Mouse (Mus musculus): ENCODE measurements around the gene Irf2. TPM values are rescaled to one million over a fixed set of nuclear protein-coding genes. Genes with fewer than 3 reads are reported as not detected.

The Irf2 gene
- polyA plus RNA-seq, 1 experiment from 2014 or later, result 27.0 TPM

DNA sequence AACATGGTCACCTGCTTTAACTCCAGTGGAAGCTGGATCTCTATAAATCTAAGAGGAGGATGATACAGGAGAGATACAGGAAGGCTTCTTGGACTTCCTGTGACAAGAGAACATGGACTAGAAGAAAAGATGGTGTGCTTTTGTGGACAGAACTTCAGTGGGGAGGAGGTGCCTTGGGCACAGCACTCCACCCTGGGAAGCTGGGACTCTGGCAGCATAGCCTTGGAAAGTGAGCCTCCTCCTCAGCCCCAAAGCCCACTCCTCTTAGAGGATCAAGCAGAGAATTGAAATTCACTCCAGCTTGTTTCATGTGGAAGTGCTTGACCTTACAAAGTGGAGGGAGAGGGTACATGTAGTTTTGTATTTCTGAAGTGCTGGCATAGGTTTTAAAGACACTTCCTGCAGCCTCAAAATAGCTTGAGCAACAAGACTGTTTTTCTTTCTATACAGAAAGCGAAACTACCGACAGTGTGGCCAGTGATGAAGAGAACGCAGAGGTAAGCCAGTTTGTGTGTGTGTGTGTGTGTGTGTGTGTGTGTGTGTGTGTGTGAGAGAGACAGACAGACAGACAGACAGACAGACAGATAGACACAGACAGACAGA, 104.9 kb downstream of the Irf2 start:
- H3K27me3 ChIP-seq (ENCODE audit: control insufficient read depth, insufficient read depth, low read length), result no peaks in the 10 kb centered on the region
- no peak overlapping the region for H3K9ac ChIP-seq (ENCODE audit: low read length)
- no peak for ATAC-seq (ENCODE audit: low FRiP score, low TSS enrichment)
- H3K4me1 ChIP-seq (replicated peaks; ENCODE audit: control insufficient read depth, insufficient read depth), result peaks cover 4% of the 10 kb centered on the region; the same call in 1 of the 2 replicates
- H3K4me3 ChIP-seq (ENCODE audit: low read depth, low read length), result no peak overlapping the region
- peaks cover 7% of the 10 kb centered on the region; the same call in 1 of the 2 replicates for H3K36me3 ChIP-seq (ENCODE audit: control insufficient read depth, insufficient read depth, low read length)
- H3K4me2 ChIP-seq (replicated peaks; ENCODE audit: low read depth), result no peak overlapping the region
- peak overlapping the region; percentile 92 for H3K27ac ChIP-seq (replicated peaks)
- TF ChIP-seq EP300 (optimal IDR thresholded peaks at IDR 0.05) (no peak), CTCF (IDR thresholded peaks at IDR 0.05; ENCODE audit: low read depth) (no peak)
- DNase-seq (ENCODE audit: low spot score), result no peak
- 67% methylated on average over 3 of the region's 3 CpGs for WGBS
- no peaks in the 10 kb centered on the region for H3K9me3 ChIP-seq (ENCODE audit: control insufficient read depth, low read length)

DNA sequence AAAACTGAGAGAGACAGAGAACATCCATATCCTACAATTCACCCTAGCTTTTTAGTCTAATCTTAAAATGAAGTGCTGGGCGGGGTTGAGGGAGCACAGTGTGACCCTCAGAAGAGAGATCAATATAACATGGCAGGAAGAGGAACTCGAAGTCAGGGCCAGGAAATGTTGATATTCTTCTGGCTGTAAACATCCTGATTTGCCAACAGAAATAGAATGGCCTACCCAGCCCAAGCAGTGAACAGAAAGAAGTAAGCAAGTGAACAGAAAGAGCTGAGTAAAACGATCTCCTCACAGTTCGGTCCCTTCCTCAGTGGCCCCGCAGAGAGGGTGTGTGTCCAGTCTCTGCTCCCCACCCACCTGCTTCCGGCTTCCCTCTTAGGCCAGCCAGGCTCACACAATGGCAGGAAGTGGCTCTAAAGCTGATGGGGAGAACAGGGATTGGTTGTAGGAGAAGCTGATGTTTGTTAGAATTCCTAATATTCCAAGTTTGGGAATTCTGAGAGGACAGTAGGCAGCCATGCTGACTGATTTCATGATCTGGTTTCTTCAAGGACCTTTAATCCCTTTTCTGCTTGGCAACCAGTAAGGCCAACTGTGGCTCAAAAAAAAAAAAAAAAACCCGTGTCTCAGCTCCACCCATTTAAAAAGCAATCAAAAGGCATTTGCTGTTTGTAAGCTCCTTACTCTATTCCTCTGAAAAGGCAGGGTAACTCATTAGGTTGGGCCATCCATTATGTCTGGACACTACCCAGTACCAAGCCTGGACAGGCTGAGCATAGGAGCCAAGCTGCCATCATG, 105.6 kb downstream of the Irf2 start:
- H3K4me2 ChIP-seq (replicated peaks; ENCODE audit: low read depth), result no peak overlapping the region
- H3K4me1 ChIP-seq (replicated peaks; ENCODE audit: control insufficient read depth, insufficient read depth), result peaks cover 4% of the 10 kb centered on the region; the same call in 1 of the 2 replicates
- H3K9ac ChIP-seq (ENCODE audit: low read length), result no peak overlapping the region
- no peak for DNase-seq (ENCODE audit: low spot score)
- no peak for ATAC-seq (ENCODE audit: low FRiP score, low TSS enrichment)
- peaks cover 7% of the 10 kb centered on the region; the same call in 1 of the 2 replicates for H3K36me3 ChIP-seq (ENCODE audit: control insufficient read depth, insufficient read depth, low read length)
- H3K9me3 ChIP-seq (ENCODE audit: control insufficient read depth, low read length), result no peaks in the 10 kb centered on the region
- H3K4me3 ChIP-seq (ENCODE audit: low read depth, low read length), result no peak overlapping the region
- WGBS, result 38% methylated on average over 7 of the region's 7 CpGs
- H3K27me3 ChIP-seq (ENCODE audit: control insufficient read depth, insufficient read depth, low read length), result no peaks in the 10 kb centered on the region
- TF ChIP-seq CTCF (IDR thresholded peaks at IDR 0.05; ENCODE audit: low read depth), result no peak
- no peak for TF ChIP-seq EP300 (optimal IDR thresholded peaks at IDR 0.05)
- peak overlapping the region; percentile 78 for H3K27ac ChIP-seq (replicated peaks)

DNA sequence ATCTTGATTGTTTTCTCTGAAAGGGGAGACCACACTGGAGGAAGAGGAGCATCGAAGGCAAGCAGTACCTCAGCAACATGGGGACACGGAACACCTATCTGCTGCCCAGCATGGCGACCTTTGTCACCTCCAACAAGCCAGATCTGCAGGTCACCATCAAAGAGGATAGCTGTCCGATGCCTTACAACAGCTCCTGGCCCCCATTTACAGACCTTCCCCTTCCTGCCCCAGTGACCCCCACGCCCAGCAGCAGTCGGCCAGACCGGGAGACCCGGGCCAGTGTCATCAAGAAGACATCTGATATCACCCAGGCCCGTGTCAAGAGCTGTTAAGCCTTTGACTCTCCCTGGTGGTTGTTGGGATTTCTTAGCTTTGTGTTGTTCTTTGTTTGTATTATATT, 106.4 kb downstream of the Irf2 start:
- ATAC-seq (ENCODE audit: low FRiP score, low TSS enrichment), result no peak
- Histone ChIP-seq H3K9me3 (ENCODE audit: control insufficient read depth, low read length) (no peaks in the 10 kb centered on the region), H3K9ac (ENCODE audit: low read length) (no peak overlapping the region), H3K36me3 (ENCODE audit: control insufficient read depth, insufficient read depth, low read length) (peaks cover 7% of the 10 kb centered on the region; the same call in 1 of the 2 replicates), H3K27me3 (ENCODE audit: control insufficient read depth, insufficient read depth, low read length) (no peaks in the 10 kb centered on the region), H3K4me1 (replicated peaks; ENCODE audit: control insufficient read depth, insufficient read depth) (peaks cover 4% of the 10 kb centered on the region; the same call in 1 of the 2 replicates), H3K4me3 (ENCODE audit: low read depth, low read length) (no peak overlapping the region), H3K4me2 (replicated peaks; ENCODE audit: low read depth) (no peak overlapping the region), H3K27ac (replicated peaks) (peak overlapping the region; percentile 78)
- no peak for TF ChIP-seq CTCF (IDR thresholded peaks at IDR 0.05; ENCODE audit: low read depth)
- TF ChIP-seq EP300 (optimal IDR thresholded peaks at IDR 0.05), result no peak
- no peak for DNase-seq (ENCODE audit: low spot score)
- 86% methylated on average over 9 of the region's 9 CpGs for WGBS

DNA sequence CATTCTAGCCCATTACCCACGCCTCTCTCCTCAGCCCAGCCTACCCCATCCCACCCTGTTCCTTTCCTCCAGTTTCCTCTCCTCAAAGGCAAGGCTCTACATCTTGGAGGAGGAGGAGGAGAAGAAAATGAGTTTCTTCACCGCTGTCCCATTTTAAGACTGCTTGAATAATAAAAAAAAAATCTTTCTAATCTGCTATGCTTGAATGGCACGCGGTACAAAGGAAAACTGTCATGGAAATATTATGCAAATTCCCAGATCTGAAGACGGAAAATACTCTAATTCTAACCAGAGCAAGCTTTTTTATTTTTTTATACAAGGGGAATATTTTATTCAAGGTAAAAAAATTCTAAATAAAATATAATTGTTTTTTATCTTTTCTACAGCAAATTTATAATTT, 107.4 kb downstream of the Irf2 start:
- 96% methylated on average over 5 of the region's 5 CpGs for WGBS
- Histone ChIP-seq H3K36me3 (ENCODE audit: control insufficient read depth, insufficient read depth, low read length) (peaks cover 7% of the 10 kb centered on the region; the same call in 1 of the 2 replicates), H3K9me3 (ENCODE audit: control insufficient read depth, low read length) (no peaks in the 10 kb centered on the region)

DNA sequence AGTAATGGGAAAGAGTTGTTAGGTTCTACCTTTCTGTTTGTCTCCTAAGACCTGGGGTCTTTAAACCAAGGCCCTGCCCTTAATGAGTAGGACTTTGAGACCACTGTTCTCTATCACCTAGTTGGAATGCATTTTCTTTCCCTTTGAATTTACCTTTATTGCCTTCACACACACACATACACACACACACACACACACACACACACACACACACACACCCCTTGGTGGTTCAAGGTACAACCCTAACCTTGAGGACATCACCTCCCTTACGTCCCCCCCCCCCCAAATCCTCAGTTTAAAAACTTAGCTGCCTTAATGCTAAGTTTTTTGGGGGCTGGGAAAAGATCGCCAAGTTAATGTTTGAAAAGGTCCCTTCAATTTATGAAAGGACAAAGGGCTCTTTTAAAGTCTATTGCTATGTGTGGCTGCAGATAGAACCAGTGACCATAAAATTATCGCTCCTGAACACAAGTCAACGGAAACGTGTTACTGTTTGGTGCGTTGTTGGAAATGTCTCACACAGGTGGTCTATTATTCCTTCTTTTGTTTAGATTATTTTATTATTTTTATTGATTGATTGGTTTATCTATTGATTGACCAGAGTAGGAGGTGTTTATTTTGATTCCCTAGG, 108.6 kb downstream of the Irf2 start:
- no peak for TF ChIP-seq EP300 (optimal IDR thresholded peaks at IDR 0.05)
- no peak for ATAC-seq (ENCODE audit: low FRiP score, low TSS enrichment)
- Histone ChIP-seq H3K36me3 (ENCODE audit: control insufficient read depth, insufficient read depth, low read length) (peaks cover 7% of the 10 kb centered on the region; the same call in 1 of the 2 replicates), H3K9me3 (ENCODE audit: control insufficient read depth, low read length) (no peaks in the 10 kb centered on the region), H3K4me3 (ENCODE audit: low read depth, low read length) (no peak overlapping the region), H3K4me1 (replicated peaks; ENCODE audit: control insufficient read depth, insufficient read depth) (0 out of 2 replicates have a peak, but pooled peaks cover under 1% of the 10 kb centered on the region), H3K27ac (replicated peaks) (no peak overlapping the region), H3K9ac (ENCODE audit: low read length) (no peak overlapping the region), H3K4me2 (replicated peaks; ENCODE audit: low read depth) (no peak overlapping the region), H3K27me3 (ENCODE audit: control insufficient read depth, insufficient read depth, low read length) (no peaks in the 10 kb centered on the region)
- WGBS, result 85% methylated on average over 6 of the region's 6 CpGs
- DNase-seq (ENCODE audit: low spot score), result no peak

More for the DNA sequence above, 107.4 kb downstream of the Irf2 start:
- Histone ChIP-seq H3K4me3 (ENCODE audit: low read depth, low read length) (no peak overlapping the region), H3K27ac (replicated peaks) (no peak overlapping the region), H3K9ac (ENCODE audit: low read length) (no peak overlapping the region), H3K27me3 (ENCODE audit: control insufficient read depth, insufficient read depth, low read length) (no peaks in the 10 kb centered on the region), H3K4me1 (replicated peaks; ENCODE audit: control insufficient read depth, insufficient read depth) (peaks cover 2% of the 10 kb centered on the region; the same call in 1 of the 2 replicates), H3K4me2 (replicated peaks; ENCODE audit: low read depth) (no peak overlapping the region)
- ATAC-seq (ENCODE audit: low FRiP score, low TSS enrichment) (no peak), DNase-seq (ENCODE audit: low spot score) (no peak)
- no peak for TF ChIP-seq EP300 (optimal IDR thresholded peaks at IDR 0.05)
- no peak for TF ChIP-seq CTCF (IDR thresholded peaks at IDR 0.05; ENCODE audit: low read depth)
